Mouse (Mus musculus): ENCODE results near the gene Zfp36l2. TPM values are rescaled to one million over a fixed set of nuclear protein-coding genes. Genes with fewer than 3 reads are reported as not detected.
A peak's percentile ranks its signal among the peaks of the same experiment; 100 is the strongest.

Zfp36l2 gene
- total and polyA plus RNA-seq, 2 experiments from 2014 or later = 5.1 to 9.6 TPM

DNA sequence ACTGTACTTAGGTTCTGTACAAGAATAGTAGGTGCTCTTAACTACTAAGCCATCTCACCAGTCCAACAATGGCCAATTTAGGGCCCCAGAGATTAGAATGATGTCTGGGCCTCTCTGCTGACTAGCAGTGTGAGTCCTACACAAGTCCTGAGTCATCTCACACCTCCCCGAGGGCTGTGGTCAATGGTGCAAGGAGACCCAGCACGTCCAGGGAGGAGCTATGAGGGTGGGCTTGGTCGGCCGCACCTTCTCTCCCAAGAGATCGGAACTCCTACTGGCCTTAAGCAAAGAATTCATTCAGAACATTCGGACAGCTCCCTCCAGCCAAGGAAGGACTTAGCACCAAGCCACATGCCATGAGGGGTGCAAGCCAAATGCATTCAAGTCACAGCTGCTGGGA is 36.4 kb downstream of the Zfp36l2 start:
- H3K9ac ChIP-seq = no peak overlapping the region
- no peak for DNase-seq
- H3K4me1 ChIP-seq (ENCODE audit: insufficient read depth) = no peaks in the 10 kb centered on the region
- no peaks in the 10 kb centered on the region for H3K36me3 ChIP-seq (ENCODE audit: insufficient read depth)
- no peaks in the 10 kb centered on the region for H3K27me3 ChIP-seq (ENCODE audit: insufficient read depth, low read length)
- ATAC-seq = no peak
- no peak overlapping the region for H3K4me2 ChIP-seq (ENCODE audit: low read depth)
- no peak for TF ChIP-seq CTCF (IDR thresholded peaks at IDR 0.05; ENCODE audit: low read depth)
- WGBS = 86% methylated on average over 6 of the region's 6 CpGs
- H3K9me3 ChIP-seq (ENCODE audit: low read length) = no peaks in the 10 kb centered on the region
- H3K4me3 ChIP-seq (ENCODE audit: low read depth, low read length) = no peak overlapping the region
- H3K27ac ChIP-seq (ENCODE audit: low read depth, low read length) = no peak overlapping the region

DNA sequence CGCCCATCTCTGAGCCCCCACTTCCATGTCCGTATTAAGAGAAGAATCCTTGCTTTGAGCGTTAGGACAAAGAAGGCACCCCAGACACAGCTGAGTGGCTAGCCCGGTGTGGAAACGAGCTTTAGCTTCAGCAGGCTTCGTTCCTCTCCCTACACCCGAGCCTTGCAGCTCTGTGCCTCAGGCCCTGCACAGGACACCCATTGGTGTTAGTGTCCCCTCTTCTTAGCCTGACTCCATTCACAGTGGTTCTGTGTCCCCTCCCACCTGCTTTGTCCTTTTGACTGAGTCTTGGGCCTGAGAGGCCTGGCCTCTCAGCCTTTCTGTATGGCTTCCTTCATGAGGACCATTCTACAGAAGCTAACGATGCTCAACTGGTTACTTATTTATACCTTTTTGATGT is 37.5 kb downstream of the Zfp36l2 start:
- ATAC-seq = no peak
- TF ChIP-seq CTCF (IDR thresholded peaks at IDR 0.05; ENCODE audit: low read depth) = no peak
- Histone ChIP-seq H3K9me3 (ENCODE audit: low read length) (no peaks in the 10 kb centered on the region), H3K27me3 (ENCODE audit: insufficient read depth, low read length) (no peaks in the 10 kb centered on the region), H3K27ac (ENCODE audit: low read depth, low read length) (no peak overlapping the region), H3K9ac (no peak overlapping the region), H3K4me1 (ENCODE audit: insufficient read depth) (no peaks in the 10 kb centered on the region), H3K4me2 (ENCODE audit: low read depth) (no peak overlapping the region), H3K4me3 (ENCODE audit: low read depth, low read length) (no peak overlapping the region), H3K36me3 (ENCODE audit: insufficient read depth) (no peaks in the 10 kb centered on the region)
- DNase-seq = no peak
- 51% methylated on average over 8 of the region's 8 CpGs for WGBS

GRCm38 (mm10) chr17:84149566-84149965 is 38.2 kb downstream of the Zfp36l2 start:
- TF ChIP-seq CTCF (IDR thresholded peaks at IDR 0.05; ENCODE audit: low read depth) = no peak
- Histone ChIP-seq H3K9ac (no peak overlapping the region), H3K27ac (ENCODE audit: low read depth, low read length) (no peak overlapping the region), H3K4me3 (ENCODE audit: low read depth, low read length) (no peak overlapping the region), H3K9me3 (ENCODE audit: low read length) (no peaks in the 10 kb centered on the region), H3K4me2 (ENCODE audit: low read depth) (no peak overlapping the region), H3K4me1 (ENCODE audit: insufficient read depth) (no peaks in the 10 kb centered on the region), H3K36me3 (ENCODE audit: insufficient read depth) (no peaks in the 10 kb centered on the region), H3K27me3 (ENCODE audit: insufficient read depth, low read length) (no peaks in the 10 kb centered on the region)
- ATAC-seq (no peak), DNase-seq (no peak)
- 53% methylated on average over 5 of the region's 5 CpGs for WGBS

GRCm38 (mm10) chr17:84148499-84149484 is 39.0 kb downstream of the Zfp36l2 start:
- no peak for TF ChIP-seq CTCF (IDR thresholded peaks at IDR 0.05; ENCODE audit: low read depth)
- 27% methylated on average over 11 of the region's 11 CpGs for WGBS
- Histone ChIP-seq H3K4me3 (ENCODE audit: low read depth, low read length) (no peak overlapping the region), H3K4me2 (ENCODE audit: low read depth) (no peak overlapping the region), H3K9me3 (ENCODE audit: low read length) (no peaks in the 10 kb centered on the region), H3K27ac (ENCODE audit: low read depth, low read length) (no peak overlapping the region), H3K9ac (no peak overlapping the region), H3K36me3 (ENCODE audit: insufficient read depth) (no peaks in the 10 kb centered on the region), H3K4me1 (ENCODE audit: insufficient read depth) (no peaks in the 10 kb centered on the region), H3K27me3 (ENCODE audit: insufficient read depth, low read length) (no peaks in the 10 kb centered on the region)
- DNase-seq = peak; percentile 66
- ATAC-seq = peak; percentile 87

DNA sequence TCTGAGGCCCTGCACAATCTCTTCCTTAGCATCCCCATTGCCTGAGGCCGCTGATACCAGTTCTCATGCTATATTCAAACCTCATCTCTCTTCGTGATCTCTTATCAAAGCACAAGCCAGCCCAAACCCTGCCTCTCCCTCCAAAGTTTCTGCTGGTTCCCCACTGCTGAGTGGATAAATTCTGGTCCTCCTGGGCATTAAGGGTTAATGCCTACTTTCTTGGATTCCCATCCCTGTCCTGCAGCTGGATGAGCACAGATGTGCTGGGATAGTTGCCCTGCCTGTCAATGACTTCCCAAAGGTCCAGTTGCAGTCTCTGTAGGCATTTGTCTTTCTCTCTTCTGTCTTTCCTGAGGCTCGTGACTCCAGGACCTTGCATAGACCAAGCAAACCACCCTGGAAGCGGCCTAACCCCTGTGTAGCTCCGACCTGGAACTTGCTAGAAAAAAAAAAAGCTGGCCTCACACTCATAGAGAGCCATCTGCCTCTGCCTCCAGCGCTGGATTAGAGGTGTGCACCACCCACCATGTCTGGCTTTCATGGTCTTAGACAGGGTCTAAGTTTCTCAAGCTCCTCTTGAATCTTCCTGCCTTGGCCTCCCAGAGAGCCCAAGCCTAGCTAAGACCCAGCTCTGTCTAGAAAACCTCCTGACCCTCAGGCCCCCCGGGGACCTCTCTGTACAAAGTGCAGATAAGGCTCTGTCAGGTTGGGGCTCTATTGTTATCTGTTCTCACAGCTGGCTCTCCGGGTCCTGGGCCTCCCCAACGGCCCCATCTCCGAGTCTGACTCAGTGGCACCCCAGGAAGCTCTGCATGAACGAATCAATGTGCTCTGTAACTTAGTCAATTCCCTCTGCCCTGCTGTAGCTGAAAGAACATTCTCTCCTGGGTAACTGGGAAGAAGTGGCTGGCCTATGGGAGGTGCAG is 40.3 kb downstream of the Zfp36l2 start:
- Histone ChIP-seq H3K27ac (ENCODE audit: low read depth, low read length) (no peak overlapping the region), H3K27me3 (ENCODE audit: insufficient read depth, low read length) (no peaks in the 10 kb centered on the region), H3K9ac (no peak overlapping the region), H3K36me3 (ENCODE audit: insufficient read depth) (no peaks in the 10 kb centered on the region), H3K4me1 (ENCODE audit: insufficient read depth) (no peaks in the 10 kb centered on the region), H3K9me3 (ENCODE audit: low read length) (no peaks in the 10 kb centered on the region), H3K4me2 (ENCODE audit: low read depth) (no peak overlapping the region), H3K4me3 (ENCODE audit: low read depth, low read length) (no peak overlapping the region)
- DNase-seq (no peak), ATAC-seq (no peak)
- WGBS = 63% methylated on average over 11 of the region's 11 CpGs
- TF ChIP-seq CTCF (IDR thresholded peaks at IDR 0.05; ENCODE audit: low read depth) = no peak

GRCm38 (mm10) chr17:84146458-84147182 is 41.1 kb downstream of the Zfp36l2 start:
- H3K27me3 ChIP-seq (ENCODE audit: insufficient read depth, low read length) = no peaks in the 10 kb centered on the region
- no peak overlapping the region for H3K4me2 ChIP-seq (ENCODE audit: low read depth)
- no peak for TF ChIP-seq CTCF (IDR thresholded peaks at IDR 0.05; ENCODE audit: low read depth)
- 39% methylated on average over 7 of the region's 7 CpGs for WGBS
- DNase-seq = no peak
- no peak overlapping the region for H3K4me3 ChIP-seq (ENCODE audit: low read depth, low read length)
- no peaks in the 10 kb centered on the region for H3K36me3 ChIP-seq (ENCODE audit: insufficient read depth)
- H3K4me1 ChIP-seq (ENCODE audit: insufficient read depth) = no peaks in the 10 kb centered on the region
- no peaks in the 10 kb centered on the region for H3K9me3 ChIP-seq (ENCODE audit: low read length)
- no peak overlapping the region for H3K9ac ChIP-seq
- no peak overlapping the region for H3K27ac ChIP-seq (ENCODE audit: low read depth, low read length)
- no peak for ATAC-seq
